ENCODE assay signal across 28 mouse cellular contexts in the genomic region with DNA sequence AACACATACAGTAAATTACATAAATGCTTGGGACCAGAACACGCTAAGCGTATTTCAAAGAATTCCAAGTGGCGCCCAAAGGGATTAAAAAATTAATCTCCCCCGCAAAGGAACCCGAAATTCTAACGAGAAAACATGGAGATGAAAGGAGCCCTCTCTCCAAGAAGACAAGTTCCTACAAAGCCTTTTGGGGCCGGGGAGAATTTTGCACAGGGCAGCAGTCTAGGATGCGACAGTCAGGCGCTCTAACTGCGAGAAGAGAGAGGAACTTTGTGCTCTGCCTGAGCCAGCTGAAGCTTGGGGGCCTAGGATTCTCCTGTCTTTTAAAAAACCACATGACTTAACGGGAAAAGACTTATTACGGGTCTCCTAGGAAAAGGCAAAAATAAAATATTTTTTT.
"Had no signal": no experiment of that assay in that cellular context is flagged by ENCODE, and none has a peak within 500 bp of the region (broad histone marks: within the 10 kb centered on the region; RNA-seq: fewer than 3 reads in every experiment).

No protein-coding gene starts in this region.

- H3K9ac ChIP-seq: embryonic facial prominence, embryonic 12.5 days; embryonic facial prominence, embryonic 13.5 days; embryonic facial prominence, embryonic 15.5 days; forebrain, embryonic 12.5 days; forebrain, embryonic 13.5 days; forebrain, embryonic 15.5 days; forebrain, postnatal 0 days had no signal

- ATAC-seq: forebrain, embryonic 13.5 days; forebrain, embryonic 14.5 days; forebrain, embryonic 15.5 days; forebrain, embryonic 16.5 days; forebrain, postnatal 0 days had no signal

- H3K4me2 ChIP-seq: embryonic facial prominence, embryonic 12.5 days; embryonic facial prominence, embryonic 13.5 days; embryonic facial prominence, embryonic 15.5 days; forebrain, embryonic 12.5 days; forebrain, embryonic 13.5 days; forebrain, embryonic 15.5 days had no signal

- DNase-seq: cerebellum, adult 2 months; cerebellum, adult 8-10 months; cerebellum, adult 9-10 months; cerebellum, adult 9-11 months; cerebellum, postnatal 10 days; cerebellum, postnatal 14 days; cerebellum, postnatal 25 days; cerebellum, postnatal 36 days; embryo, embryonic 11 days; forebrain, postnatal 0 days; gastrocnemius, adult 2 months; gastrocnemius, postnatal 10 days; gastrocnemius, postnatal 14 days; gastrocnemius, postnatal 25 days; gastrocnemius, postnatal 36 days; heart, adult 18-20 months; heart, adult 2 months had no signal

- H3K9me3 ChIP-seq: embryonic facial prominence, embryonic 12.5 days; embryonic facial prominence, embryonic 13.5 days; embryonic facial prominence, embryonic 15.5 days; forebrain, embryonic 10.5 days; forebrain, embryonic 12.5 days; forebrain, embryonic 13.5 days; forebrain, embryonic 15.5 days; heart, embryonic 10.5 days had no signal

- H3K27me3 ChIP-seq: embryonic facial prominence, embryonic 12.5 days; embryonic facial prominence, embryonic 13.5 days; embryonic facial prominence, embryonic 15.5 days; forebrain, embryonic 12.5 days; forebrain, embryonic 13.5 days; forebrain, embryonic 15.5 days had no signal

- H3K4me3 ChIP-seq: embryonic facial prominence, embryonic 12.5 days; embryonic facial prominence, embryonic 13.5 days; embryonic facial prominence, embryonic 15.5 days; erythroblast, embryonic 14.5 days; forebrain, embryonic 10.5 days; forebrain, embryonic 12.5 days; forebrain, embryonic 13.5 days; forebrain, embryonic 15.5 days; gastrocnemius, adult 2 months; heart, adult 2 months; heart, embryonic 10.5 days had no signal

- H3K36me3 ChIP-seq: embryonic facial prominence, embryonic 12.5 days; embryonic facial prominence, embryonic 13.5 days; embryonic facial prominence, embryonic 15.5 days; forebrain, embryonic 10.5 days had no signal

- H3K27ac ChIP-seq: embryonic facial prominence, embryonic 12.5 days; embryonic facial prominence, embryonic 15.5 days; forebrain, embryonic 10.5 days; forebrain, embryonic 12.5 days; forebrain, embryonic 13.5 days; forebrain, embryonic 15.5 days; gastrocnemius, adult 2 months; heart, adult 2 months; heart, embryonic 10.5 days had no signal
